Mouse (Mus musculus) hindbrain, embryonic 13.5 days (tissue): ENCODE measurements around the gene Cfap61. TPM values are rescaled to one million over a fixed set of nuclear protein-coding genes. Genes with fewer than 3 reads are reported as not detected.

Source experiments
- polyA plus RNA-seq: library from polyadenylated mRNA; unstranded; fragments of >200 nt; fragmentation: Nextera tagmentation; extraction: Ambion mirVana; gene quantifications from 2 replicates; pipeline ENCODE4 v1.2.1, GENCODE M21; 2015

The Cfap61 gene
- polyA plus RNA-seq, 1 experiment from 2014 or later, result 3.8 TPM

Other genes with a start within 250 kb of the Cfap61 start
- gene Naa20, start 32.7 kb upstream of the Cfap61 start, polyA plus RNA-seq, result 118 and 121 TPM in 2 replicates
- 30.2 and 30.5 TPM in 2 replicates for gene Crnkl1, start 230 bp downstream of the Cfap61 start, polyA plus RNA-seq